Mouse (Mus musculus): ENCODE data around the gene Aim2. TPM values are rescaled to one million over a fixed set of nuclear protein-coding genes. Genes with fewer than 3 reads are reported as not detected.
A peak's percentile ranks its signal among the peaks of the same experiment; 100 is the strongest.

The Aim2 gene
- polyA plus RNA-seq, 1 experiment from 2014 or later = 2.2 TPM

DNA sequence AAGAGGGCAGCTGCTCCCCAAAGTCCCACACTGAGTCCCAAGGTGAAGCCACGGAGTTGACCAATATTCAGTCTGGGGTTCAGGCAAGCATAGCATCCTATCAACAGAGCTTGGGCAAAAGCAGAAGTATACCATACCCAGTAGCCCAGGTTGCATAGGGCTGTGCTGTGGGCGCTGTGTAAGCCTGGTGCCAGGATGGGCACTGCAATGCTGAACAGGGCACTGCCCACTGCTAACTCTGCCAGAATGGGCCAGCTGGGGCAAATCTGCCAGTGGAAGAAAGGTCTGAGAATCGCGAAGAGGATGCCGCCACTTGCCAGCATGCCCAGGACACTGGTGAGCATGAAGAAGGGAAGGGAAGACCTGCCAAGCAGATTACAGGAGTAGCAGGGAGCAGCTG lies 18.3 kb upstream of the Aim2 start:
- no peaks in the 10 kb centered on the region for H3K9me3 ChIP-seq (ENCODE audit: control insufficient read depth, low read length)
- no peak for ATAC-seq (ENCODE audit: insufficient number of reproducible peaks, insufficient read depth, low FRiP score, low read depth)
- H3K9ac ChIP-seq (ENCODE audit: low read length) = no peak overlapping the region
- peaks cover 4 to 6% of the 10 kb centered on the region in 2 experiments; a peak in 1 of 4 replicates for H3K4me1 ChIP-seq (ENCODE audit: control insufficient read depth in 2 of 2, insufficient read depth in 2 of 2, low read length in 2 of 2)
- H3K27me3 ChIP-seq (ENCODE audit: control insufficient read depth, insufficient read depth, low read length) = no peaks in the 10 kb centered on the region
- 88% methylated on average over 5 of the region's 5 CpGs for WGBS
- no peak overlapping the region for H3K27ac ChIP-seq (replicated peaks in 1 of 2; ENCODE audit: control insufficient read depth in 1 of 2, insufficient read depth in 1 of 2, low read depth in 2 of 2, low read length in 2 of 2)
- H3K4me3 ChIP-seq (ENCODE audit: control insufficient read depth in 1 of 2, insufficient read depth in 1 of 2, low read depth in 1 of 2, low read length in 2 of 2) = no peak overlapping the region
- no peaks in the 10 kb centered on the region for H3K36me3 ChIP-seq (ENCODE audit: control insufficient read depth, insufficient read depth, low read length)
- H3K4me2 ChIP-seq (ENCODE audit: low read length) = no peak overlapping the region

DNA sequence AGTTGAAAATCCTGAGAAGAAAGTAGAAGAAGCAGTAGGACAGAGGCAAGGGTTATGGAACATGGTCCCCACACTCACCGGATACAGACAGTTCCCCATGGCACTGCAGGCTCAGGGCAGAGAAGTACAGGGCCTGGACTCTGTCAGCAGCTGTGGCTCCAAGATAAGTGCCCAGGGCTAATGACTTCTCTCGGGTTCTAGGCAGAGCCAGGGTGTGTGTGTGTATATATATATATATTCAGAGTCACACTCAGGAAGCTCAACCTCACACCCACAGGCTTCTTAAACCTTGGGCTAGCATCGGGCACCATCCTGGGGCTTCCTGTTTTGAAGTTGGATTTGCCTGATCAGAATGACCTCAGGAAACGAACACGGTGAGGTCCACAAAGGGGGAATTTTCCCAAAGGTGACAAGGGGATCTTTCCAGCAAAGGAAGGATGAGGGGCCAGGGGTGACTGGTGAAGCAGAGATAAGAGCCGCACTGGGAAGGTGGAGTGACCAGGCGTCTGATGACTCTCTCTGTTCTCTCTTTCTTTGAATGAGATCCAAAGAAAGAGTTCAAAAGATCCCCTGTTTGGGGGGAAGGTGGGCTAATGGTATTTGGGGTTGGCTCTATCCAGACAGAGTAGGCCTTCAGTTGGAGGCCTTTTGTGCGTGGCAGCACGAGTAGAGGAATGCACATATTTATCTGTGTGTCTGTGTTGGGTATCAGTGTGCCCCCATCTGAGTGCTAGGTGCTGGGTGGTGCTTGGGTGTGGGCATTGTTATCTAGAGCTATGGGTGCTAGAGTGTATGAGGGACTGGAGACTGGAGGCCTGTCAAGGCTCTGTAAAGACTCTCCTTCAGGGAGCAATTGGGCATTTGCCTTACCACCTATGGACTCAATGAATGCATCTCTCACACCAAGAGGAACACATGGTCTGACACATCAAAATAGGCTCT lies 17.1 kb upstream of the Aim2 start, which contains the start of gene Ackr1:
TSS of gene Ackr1 (minus strand) at position 439 of the 942 bp plus-strand sequence.
- Histone ChIP-seq H3K9me3 (ENCODE audit: control insufficient read depth, low read length) (no peaks in the 10 kb centered on the region), H3K4me1 (ENCODE audit: control insufficient read depth in 2 of 2, insufficient read depth in 2 of 2, low read length in 2 of 2) (peaks cover 4 to 6% of the 10 kb centered on the region in 2 experiments; a peak in 1 of 4 replicates), H3K4me2 (ENCODE audit: low read length) (no peak within 1 kb of the TSS), H3K9ac (ENCODE audit: low read length) (no peak within 1 kb of the TSS), H3K27me3 (ENCODE audit: control insufficient read depth, insufficient read depth, low read length) (no peaks in the 10 kb centered on the region), H3K36me3 (ENCODE audit: control insufficient read depth, insufficient read depth, low read length) (no peaks in the 10 kb centered on the region), H3K4me3 (ENCODE audit: control insufficient read depth in 1 of 2, insufficient read depth in 1 of 2, low read depth in 1 of 2, low read length in 2 of 2) (no peak within 1 kb of the TSS), H3K27ac (replicated peaks in 1 of 2; ENCODE audit: control insufficient read depth in 1 of 2, insufficient read depth in 1 of 2, low read depth in 2 of 2, low read length in 2 of 2) (no peak within 1 kb of the TSS)
- ATAC-seq (ENCODE audit: insufficient number of reproducible peaks, insufficient read depth, low FRiP score, low read depth) = peak; percentile 11; the same call in 1 of the 2 replicates
- 28% methylated on average over 9 of the region's 9 CpGs for WGBS

DNA sequence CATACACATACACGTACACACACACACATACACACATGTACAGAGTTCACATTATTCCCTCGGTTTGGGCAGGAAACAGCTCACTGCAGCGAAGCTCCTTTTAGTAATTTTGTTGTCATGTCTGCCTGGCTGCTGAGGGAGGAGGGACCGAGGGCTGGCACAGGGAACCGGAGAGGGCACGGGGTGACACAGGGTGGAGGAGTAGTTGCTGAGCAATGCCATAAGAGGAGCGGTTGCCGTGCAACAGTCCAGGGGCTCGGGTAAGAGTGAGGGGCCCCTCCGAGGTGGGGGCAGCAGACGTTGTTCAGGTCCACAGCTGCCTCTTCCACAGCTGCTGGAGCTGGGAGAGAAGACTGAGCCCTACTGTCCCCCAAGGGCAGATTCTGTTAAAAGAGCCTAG lies 14.8 kb upstream of the Aim2 start:
- Histone ChIP-seq H3K36me3 (ENCODE audit: control insufficient read depth, insufficient read depth, low read length) (no peaks in the 10 kb centered on the region), H3K9ac (ENCODE audit: low read length) (no peak overlapping the region), H3K4me2 (ENCODE audit: low read length) (no peak overlapping the region), H3K9me3 (ENCODE audit: control insufficient read depth, low read length) (no peaks in the 10 kb centered on the region), H3K4me1 (ENCODE audit: control insufficient read depth in 2 of 2, insufficient read depth in 2 of 2, low read length in 2 of 2) (peaks cover 0 to 2% of the 10 kb centered on the region in 2 experiments; a peak in 1 of 4 replicates), H3K4me3 (ENCODE audit: control insufficient read depth in 1 of 2, insufficient read depth in 1 of 2, low read depth in 1 of 2, low read length in 2 of 2) (no peak overlapping the region), H3K27ac (replicated peaks in 1 of 2; ENCODE audit: control insufficient read depth in 1 of 2, insufficient read depth in 1 of 2, low read depth in 2 of 2, low read length in 2 of 2) (no peak overlapping the region), H3K27me3 (ENCODE audit: control insufficient read depth, insufficient read depth, low read length) (no peaks in the 10 kb centered on the region)
- no peak for ATAC-seq (ENCODE audit: insufficient number of reproducible peaks, insufficient read depth, low FRiP score, low read depth)
- WGBS = 50% methylated on average over 11 of the region's 11 CpGs

DNA sequence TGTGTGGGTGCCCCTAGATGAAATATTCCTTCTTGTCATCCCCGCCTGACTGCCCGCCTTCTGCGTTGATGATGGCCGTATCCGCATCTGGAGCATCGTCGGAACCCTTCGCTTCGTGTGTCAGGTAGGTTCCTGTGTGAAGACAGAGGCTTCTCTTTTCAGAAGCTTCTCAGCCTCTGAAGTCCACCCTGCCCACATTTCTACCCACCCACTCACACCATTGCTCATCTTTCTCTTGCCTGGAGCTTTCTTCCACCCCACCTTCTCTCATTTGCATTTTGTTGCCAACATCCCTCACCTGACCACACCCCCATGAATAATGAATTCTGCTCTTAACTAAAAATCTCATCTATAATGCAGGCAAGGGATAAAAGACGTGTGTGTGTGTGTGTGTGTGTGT lies 13.7 kb upstream of the Aim2 start:
- H3K4me3 ChIP-seq (ENCODE audit: control insufficient read depth in 1 of 2, insufficient read depth in 1 of 2, low read depth in 1 of 2, low read length in 2 of 2) = no peak overlapping the region
- ATAC-seq (ENCODE audit: insufficient number of reproducible peaks, insufficient read depth, low FRiP score, low read depth) = no peak
- no peaks in the 10 kb centered on the region for H3K27me3 ChIP-seq (ENCODE audit: control insufficient read depth, insufficient read depth, low read length)
- 92% methylated on average over 10 of the region's 10 CpGs for WGBS
- H3K4me2 ChIP-seq (ENCODE audit: low read length) = no peak overlapping the region
- no peaks in the 10 kb centered on the region for H3K9me3 ChIP-seq (ENCODE audit: control insufficient read depth, low read length)
- H3K27ac ChIP-seq (replicated peaks in 1 of 2; ENCODE audit: control insufficient read depth in 1 of 2, insufficient read depth in 1 of 2, low read depth in 2 of 2, low read length in 2 of 2) = no peak overlapping the region
- no peaks in the 10 kb centered on the region for H3K36me3 ChIP-seq (ENCODE audit: control insufficient read depth, insufficient read depth, low read length)
- H3K9ac ChIP-seq (ENCODE audit: low read length) = no peak overlapping the region
- peaks cover 0 to 2% of the 10 kb centered on the region in 2 experiments; a peak in 1 of 4 replicates for H3K4me1 ChIP-seq (ENCODE audit: control insufficient read depth in 2 of 2, insufficient read depth in 2 of 2, low read length in 2 of 2)

DNA sequence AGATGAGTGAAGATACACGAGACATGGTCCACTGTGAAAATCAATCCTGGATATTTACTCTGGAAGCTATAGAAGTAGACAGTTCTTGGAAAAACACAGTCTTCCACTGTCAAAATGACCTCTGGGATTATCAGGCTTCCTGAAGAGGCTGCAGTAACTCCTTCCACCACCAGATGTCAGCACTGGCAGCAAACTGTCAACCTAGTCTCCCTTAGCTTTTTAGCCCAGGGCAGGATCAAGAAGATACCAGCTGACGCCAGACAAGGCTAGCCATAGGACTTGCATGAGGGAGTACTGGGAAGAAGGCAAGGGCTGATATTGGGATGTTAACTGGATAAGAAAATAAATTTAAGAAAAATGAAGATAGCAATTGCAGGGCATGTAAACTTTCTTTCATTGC lies 11.1 kb upstream of the Aim2 start:
- Histone ChIP-seq H3K9ac (ENCODE audit: low read length) (no peak overlapping the region), H3K4me2 (ENCODE audit: low read length) (no peak overlapping the region), H3K4me1 (ENCODE audit: control insufficient read depth in 2 of 2, insufficient read depth in 2 of 2, low read length in 2 of 2) (no peaks in the 10 kb centered on the region), H3K4me3 (ENCODE audit: control insufficient read depth in 1 of 2, insufficient read depth in 1 of 2, low read depth in 1 of 2, low read length in 2 of 2) (no peak overlapping the region), H3K27ac (replicated peaks in 1 of 2; ENCODE audit: control insufficient read depth in 1 of 2, insufficient read depth in 1 of 2, low read depth in 2 of 2, low read length in 2 of 2) (no peak overlapping the region), H3K27me3 (ENCODE audit: control insufficient read depth, insufficient read depth, low read length) (no peaks in the 10 kb centered on the region), H3K36me3 (ENCODE audit: control insufficient read depth, insufficient read depth, low read length) (no peaks in the 10 kb centered on the region), H3K9me3 (ENCODE audit: control insufficient read depth, low read length) (no peaks in the 10 kb centered on the region)
- 8% methylated on average over 2 of the region's 2 CpGs for WGBS
- no peak for ATAC-seq (ENCODE audit: insufficient number of reproducible peaks, insufficient read depth, low FRiP score, low read depth)

DNA sequence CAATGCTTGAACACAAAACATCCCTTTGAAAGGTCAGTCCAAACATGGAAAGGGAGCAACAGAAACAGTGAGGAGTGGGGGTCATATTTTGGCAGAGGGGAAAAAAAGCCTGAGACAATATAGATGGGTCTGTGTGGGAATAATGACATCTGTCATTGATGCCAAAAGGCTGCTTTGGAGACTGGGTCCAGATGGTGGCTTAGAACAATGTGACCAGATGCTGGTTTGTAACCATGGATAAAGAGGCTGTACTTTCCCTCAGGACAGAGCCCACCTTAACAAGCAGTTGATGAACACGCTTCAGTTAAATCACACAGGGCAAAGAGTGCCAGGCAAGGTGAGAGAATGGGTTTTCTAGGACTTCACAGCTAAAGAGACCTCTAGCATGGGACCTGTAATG lies 8.3 kb upstream of the Aim2 start:
- H3K4me3 ChIP-seq (ENCODE audit: control insufficient read depth in 1 of 2, insufficient read depth in 1 of 2, low read depth in 1 of 2, low read length in 2 of 2) = no peak overlapping the region
- no peak overlapping the region for H3K4me2 ChIP-seq (ENCODE audit: low read length)
- no peak overlapping the region for H3K9ac ChIP-seq (ENCODE audit: low read length)
- no peaks in the 10 kb centered on the region for H3K36me3 ChIP-seq (ENCODE audit: control insufficient read depth, insufficient read depth, low read length)
- no peaks in the 10 kb centered on the region for H3K27me3 ChIP-seq (ENCODE audit: control insufficient read depth, insufficient read depth, low read length)
- ATAC-seq (ENCODE audit: insufficient number of reproducible peaks, insufficient read depth, low FRiP score, low read depth) = no peak
- 57% methylated on average over 1 of the region's 1 CpGs for WGBS
- no peaks in the 10 kb centered on the region for H3K4me1 ChIP-seq (ENCODE audit: control insufficient read depth in 2 of 2, insufficient read depth in 2 of 2, low read length in 2 of 2)
- no peak overlapping the region for H3K27ac ChIP-seq (replicated peaks in 1 of 2; ENCODE audit: control insufficient read depth in 1 of 2, insufficient read depth in 1 of 2, low read depth in 2 of 2, low read length in 2 of 2)
- no peaks in the 10 kb centered on the region for H3K9me3 ChIP-seq (ENCODE audit: control insufficient read depth, low read length)

DNA sequence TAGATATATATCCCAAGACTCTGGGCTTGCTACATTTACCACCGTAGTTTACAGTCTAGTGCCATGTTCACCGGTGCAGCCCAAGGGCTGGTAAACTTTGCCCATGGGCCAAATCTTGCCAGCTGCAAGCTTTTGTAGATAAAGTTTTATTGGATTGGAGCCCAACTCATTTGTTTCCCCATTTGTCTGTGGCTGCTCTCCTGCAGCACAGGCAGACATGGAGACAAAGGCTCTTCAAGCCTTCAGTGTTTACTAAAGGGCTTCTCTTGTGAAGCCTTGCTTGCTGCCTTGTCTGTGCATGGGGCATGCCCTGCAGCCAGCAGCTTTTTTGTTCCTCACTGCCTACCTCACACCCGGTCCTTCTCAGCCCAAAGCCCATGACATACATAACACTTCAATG lies 6.7 kb upstream of the Aim2 start:
- WGBS = 62% methylated on average over 3 of the region's 3 CpGs
- peaks cover 3% of the 10 kb centered on the region in 2 experiments; a peak in 2 of 4 replicates for H3K4me1 ChIP-seq (ENCODE audit: control insufficient read depth in 2 of 2, insufficient read depth in 2 of 2, low read length in 2 of 2)
- H3K4me3 ChIP-seq (ENCODE audit: control insufficient read depth in 1 of 2, insufficient read depth in 1 of 2, low read depth in 1 of 2, low read length in 2 of 2) = no peak overlapping the region
- no peak for ATAC-seq (ENCODE audit: insufficient number of reproducible peaks, insufficient read depth, low FRiP score, low read depth)
- no peak overlapping the region for H3K9ac ChIP-seq (ENCODE audit: low read length)
- no peaks in the 10 kb centered on the region for H3K27me3 ChIP-seq (ENCODE audit: control insufficient read depth, insufficient read depth, low read length)
- H3K4me2 ChIP-seq (ENCODE audit: low read length) = no peak overlapping the region
- no peaks in the 10 kb centered on the region for H3K36me3 ChIP-seq (ENCODE audit: control insufficient read depth, insufficient read depth, low read length)
- H3K27ac ChIP-seq (replicated peaks in 1 of 2; ENCODE audit: control insufficient read depth in 1 of 2, insufficient read depth in 1 of 2, low read depth in 2 of 2, low read length in 2 of 2) = no peak overlapping the region
- H3K9me3 ChIP-seq (ENCODE audit: control insufficient read depth, low read length) = no peaks in the 10 kb centered on the region

Measured in heart, embryonic 14.5 days (tissue).